Mouse (Mus musculus) intestine, postnatal 0 days (tissue): ENCODE data around the gene Sall1. TPM values are rescaled to one million over a fixed set of nuclear protein-coding genes. Genes with fewer than 3 reads are reported as not detected.
A peak's percentile ranks its signal among the peaks of the same experiment; 100 is the strongest.

Experiments
- ATAC-seq: fragments of 200-750 bp; cut with Nextera tagmentation; 2 replicates; pipeline ENCODE4 v1.8.0; 2017; ENCODE audit warnings: mild to moderate bottlenecking, moderate TSS enrichment, moderate library complexity
- H3K27ac ChIP-seq: fragments of 300-500 bp; sonication (generic); 2 replicates; pipeline ENCODE4 v1.5.1; 2014; ENCODE audit warnings: mild to moderate bottlenecking, low read depth, low read length, moderate library complexity
- H3K27me3 ChIP-seq: fragments of 300-500 bp; sonication (generic); replicated peaks from 2 replicates; pipeline ENCODE4 v1.6.1; 2014; ENCODE audit warnings: low read length, mixed read lengths; ENCODE audit not compliant: control insufficient read depth, insufficient read depth
- H3K36me3 ChIP-seq: fragments of 300-500 bp; sonication (generic); 2 replicates; pipeline ENCODE4 v1.6.1; 2014; ENCODE audit warnings: mild to moderate bottlenecking, moderate library complexity; ENCODE audit not compliant: control insufficient read depth, insufficient read depth
- H3K4me1 ChIP-seq: fragments of 300-500 bp; sonication (generic); replicated peaks from 2 replicates; pipeline ENCODE4 v1.6.1; 2014; ENCODE audit warnings: antibody characterized with exemption, low read length, mixed read lengths; ENCODE audit not compliant: control insufficient read depth, insufficient read depth
- H3K4me2 ChIP-seq: fragments of 300-500 bp; sonication (generic); replicated peaks from 2 replicates; pipeline ENCODE4 v1.6.1; 2014; ENCODE audit warnings: low read depth, mild to moderate bottlenecking, moderate library complexity
- H3K4me3 ChIP-seq: fragments of 300-500 bp; sonication (generic); 2 replicates; pipeline ENCODE4 v1.5.1; 2014; ENCODE audit warnings: low read depth, low read length
- H3K9ac ChIP-seq: fragments of 300-500 bp; sonication (generic); 2 replicates; pipeline ENCODE4 v1.6.1; 2014; ENCODE audit warnings: mild to moderate bottlenecking, low read depth, low read length
- H3K9me3 ChIP-seq: fragments of 300-500 bp; sonication (generic); 2 replicates; pipeline ENCODE4 v1.6.1; 2016; ENCODE audit warnings: mixed run types; ENCODE audit not compliant: control insufficient read depth
- CTCF ChIP-seq: sonication (generic); IDR thresholded peaks from 2 replicates; pipeline ENCODE4 v1.5.1; 2016; ENCODE audit warnings: low read depth, mild to moderate bottlenecking, control low read depth, antibody characterized with exemption, moderate library complexity
- WGBS: fragments of 180-500 bp; shearing (Covaris S2); extraction: QIAGEN DNeasy Blood & Tissue Kit; methylation state at CpG from one replicate; pipeline ENCODE4 v1.1.7; 2014; 5-methylcytosine and 5-hydroxymethylcytosine counted together
- polyA plus RNA-seq: library from polyadenylated mRNA; unstranded; fragments of >200 nt; fragmentation: Nextera tagmentation; extraction: Ambion mirVana; gene quantifications from 2 replicates; pipeline ENCODE4 v1.2.1, GENCODE M21; 2015

The Sall1 gene
- polyA plus RNA-seq, 1 experiment from 2014 or later = 0.76 TPM

GRCm38 (mm10) chr8:89028156-89028555, 15.8 kb downstream of the Sall1 start:
- no peaks in the 10 kb centered on the region for H3K9me3 ChIP-seq
- ATAC-seq = no peak
- H3K27ac ChIP-seq = no peak overlapping the region
- H3K9ac ChIP-seq = no peak overlapping the region
- H3K4me2 ChIP-seq = no peak overlapping the region
- 75% methylated on average over 12 of the region's 12 CpGs for WGBS
- no peak for TF ChIP-seq CTCF
- peaks cover 30% of the 10 kb centered on the region for H3K27me3 ChIP-seq
- no peaks in the 10 kb centered on the region for H3K4me1 ChIP-seq
- H3K36me3 ChIP-seq = no peaks in the 10 kb centered on the region
- H3K4me3 ChIP-seq = no peak overlapping the region

- peak overlapping the region; percentile 30; the same call in 1 of the 2 replicates for H3K4me3 ChIP-seq
- 44% methylated on average over 12 of the region's 13 CpGs for WGBS
- H3K27ac ChIP-seq = no peak overlapping the region
- H3K4me1 ChIP-seq = no peaks in the 10 kb centered on the region
- H3K36me3 ChIP-seq = no peaks in the 10 kb centered on the region
- no peaks in the 10 kb centered on the region for H3K9me3 ChIP-seq
- no peak for TF ChIP-seq CTCF
- no peak overlapping the region for H3K4me2 ChIP-seq
- H3K9ac ChIP-seq = no peak overlapping the region
- ATAC-seq = no peak
- peaks cover 30% of the 10 kb centered on the region for H3K27me3 ChIP-seq
Observed at GRCm38 (mm10) chr8:89026139-89026520, 17.8 kb downstream of the Sall1 start.

GRCm38 (mm10) chr8:89025281-89026138, 18.5 kb downstream of the Sall1 start:
- TF ChIP-seq CTCF = peak; percentile 42
- no peaks in the 10 kb centered on the region for H3K9me3 ChIP-seq
- H3K36me3 ChIP-seq = no peaks in the 10 kb centered on the region
- peak overlapping the region; percentile 57 for H3K4me2 ChIP-seq
- ATAC-seq = peak; percentile 22; the same call in 1 of the 2 replicates
- peaks cover 30% of the 10 kb centered on the region for H3K27me3 ChIP-seq
- WGBS = 12% methylated on average over 55 of the region's 55 CpGs
- H3K4me1 ChIP-seq = no peaks in the 10 kb centered on the region
- no peak overlapping the region for H3K27ac ChIP-seq
- H3K9ac ChIP-seq = no peak overlapping the region
- peak overlapping the region; percentile 30 for H3K4me3 ChIP-seq

GRCm38 (mm10) chr8:89024796-89025195, 19.2 kb downstream of the Sall1 start:
- Histone ChIP-seq H3K27ac (no peak overlapping the region), H3K9ac (no peak overlapping the region), H3K4me1 (no peaks in the 10 kb centered on the region), H3K36me3 (no peaks in the 10 kb centered on the region), H3K4me2 (no peak overlapping the region), H3K4me3 (no peak overlapping the region), H3K9me3 (no peaks in the 10 kb centered on the region), H3K27me3 (peaks cover 30% of the 10 kb centered on the region)
- WGBS = 62% methylated on average over 6 of the region's 6 CpGs
- no peak for TF ChIP-seq CTCF
- ATAC-seq = no peak

DNA sequence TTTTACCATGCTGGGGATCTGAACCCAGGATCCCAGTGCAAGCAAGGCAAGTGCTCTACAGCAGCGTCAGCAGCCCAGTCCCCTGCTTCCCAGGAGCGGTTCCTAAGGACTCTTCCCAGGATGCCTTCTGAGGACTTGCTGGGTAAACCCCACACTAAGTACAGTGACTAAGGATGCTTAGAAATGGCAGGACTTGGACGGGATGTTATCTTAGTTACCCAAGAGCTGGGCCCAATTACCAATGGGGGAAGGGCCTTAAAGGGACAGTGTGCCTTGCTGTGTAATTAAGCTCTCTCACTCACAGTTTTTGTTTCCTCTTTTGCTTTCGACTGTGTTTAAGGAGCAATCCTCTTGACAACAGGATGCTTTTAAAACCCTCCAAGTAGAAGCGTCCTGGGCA, 22.8 kb downstream of the Sall1 start:
- Histone ChIP-seq H3K4me2 (no peak overlapping the region), H3K9ac (no peak overlapping the region), H3K36me3 (no peaks in the 10 kb centered on the region), H3K27ac (no peak overlapping the region), H3K4me3 (no peak overlapping the region), H3K27me3 (peaks cover 22% of the 10 kb centered on the region), H3K9me3 (no peaks in the 10 kb centered on the region), H3K4me1 (no peaks in the 10 kb centered on the region)
- TF ChIP-seq CTCF = no peak
- 22% methylated on average over 5 of the region's 5 CpGs for WGBS
- no peak for ATAC-seq

DNA sequence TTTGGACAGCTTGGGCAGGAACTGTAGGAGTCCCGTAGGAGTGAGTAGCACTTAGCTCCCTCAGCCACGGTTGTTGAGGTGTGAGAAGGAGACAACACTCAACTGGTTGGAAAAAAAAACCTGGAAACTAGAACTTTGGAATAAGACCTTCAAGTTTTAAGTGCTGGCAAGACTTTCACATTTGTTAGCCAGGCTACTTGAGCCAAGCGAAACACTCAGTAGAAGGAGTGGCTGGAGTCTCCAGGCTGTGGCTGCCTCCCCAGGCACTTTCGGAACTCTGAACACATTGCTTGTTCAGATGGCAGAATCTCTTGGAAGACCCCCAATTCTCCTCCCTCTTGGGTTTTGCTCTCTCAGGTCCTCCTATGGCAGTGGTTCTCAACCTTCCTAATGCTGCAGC, 26.1 kb downstream of the Sall1 start:
- Histone ChIP-seq H3K4me1 (no peaks in the 10 kb centered on the region), H3K9me3 (no peaks in the 10 kb centered on the region), H3K36me3 (no peaks in the 10 kb centered on the region), H3K4me3 (no peak overlapping the region), H3K4me2 (no peak overlapping the region), H3K27me3 (no peaks in the 10 kb centered on the region), H3K9ac (no peak overlapping the region), H3K27ac (no peak overlapping the region)
- TF ChIP-seq CTCF = no peak
- ATAC-seq = no peak
- WGBS = 77% methylated on average over 4 of the region's 4 CpGs
